Mouse (Mus musculus) ES-Bruce4 (cell line): ENCODE data around the gene Ddit4.

Experiments used
- CTCF ChIP-seq: IDR thresholded peaks from one replicate; pipeline ENCODE4 v1.8.1; 2011; ENCODE audit warnings: low read depth, low read length
- EP300 ChIP-seq: IDR thresholded peaks from 2 replicates; pipeline ENCODE4 v1.6.1; 2011; ENCODE audit warnings: low read depth, low read length; ENCODE audit not compliant: insufficient read depth
- POLR2A ChIP-seq: IDR thresholded peaks from one replicate; pipeline ENCODE4 v1.8.1; 2011; ENCODE audit warnings: low read length; ENCODE audit not compliant: insufficient read depth

- TF ChIP-seq POLR2A, result no peak
- no peak for TF ChIP-seq EP300
- TF ChIP-seq CTCF, result no peak
Observed at GRCm38 (mm10) chr10:59901463-59901862, 50.2 kb downstream of the Ddit4 start.
